Mouse (Mus musculus): ENCODE results near the gene Ripor3.

DNA sequence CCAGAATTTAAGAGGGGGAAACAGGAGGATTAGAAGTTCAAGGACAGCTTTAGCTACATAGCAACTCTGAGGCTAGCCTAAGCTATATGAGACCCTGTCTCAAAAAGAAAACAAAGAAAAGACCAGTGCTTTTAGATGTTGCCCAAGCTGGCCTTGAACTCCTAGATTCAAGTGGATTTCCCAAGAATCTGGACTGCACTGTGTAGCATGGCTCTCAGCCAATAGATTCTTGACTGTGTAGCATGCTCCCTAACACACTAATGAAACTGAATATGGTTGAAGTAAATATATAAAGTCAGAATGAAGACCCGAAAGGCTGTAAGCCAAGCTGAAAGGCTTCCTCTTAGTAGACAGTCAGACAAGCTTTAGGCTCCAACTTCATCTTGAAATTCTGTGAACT is 41.7 kb upstream of the Ripor3 start:
- TF ChIP-seq CTCF (conservative IDR thresholded peaks at IDR 0.05 in 1 of 2, IDR thresholded peaks at IDR 0.05 in 1 of 2; ENCODE audit: low read depth in 2 of 2, low read length in 2 of 2) (no peak), USF1 (IDR thresholded peaks at IDR 0.05; ENCODE audit: low read depth, low read length) (no peak), ETS1 (conservative IDR thresholded peaks at IDR 0.05; ENCODE audit: low read depth, low read length) (no peak), MAZ (IDR thresholded peaks at IDR 0.05; ENCODE audit: low read depth, low read length) (no peak)

Data from CH12.LX (cell line).